Mouse (Mus musculus) cerebellum, adult 2 months (tissue): Measurements from ENCODE around the gene Daxx.

Experiments
- CTCF ChIP-seq: fragments of 200-500 bp; IDR thresholded peaks from 2 replicates; pipeline ENCODE4 v1.5.1; 2011; ENCODE audit warnings: low read depth, mild to moderate bottlenecking, control low read depth, low read length, moderate library complexity, borderline replicate concordance; ENCODE audit not compliant: insufficient read depth
- POLR2A ChIP-seq: fragments of 200-500 bp; IDR thresholded peaks from 2 replicates; pipeline ENCODE4 v1.6.1; 2011; ENCODE audit warnings: low read length, control low read depth, borderline replicate concordance; ENCODE audit not compliant: insufficient read depth

DNA sequence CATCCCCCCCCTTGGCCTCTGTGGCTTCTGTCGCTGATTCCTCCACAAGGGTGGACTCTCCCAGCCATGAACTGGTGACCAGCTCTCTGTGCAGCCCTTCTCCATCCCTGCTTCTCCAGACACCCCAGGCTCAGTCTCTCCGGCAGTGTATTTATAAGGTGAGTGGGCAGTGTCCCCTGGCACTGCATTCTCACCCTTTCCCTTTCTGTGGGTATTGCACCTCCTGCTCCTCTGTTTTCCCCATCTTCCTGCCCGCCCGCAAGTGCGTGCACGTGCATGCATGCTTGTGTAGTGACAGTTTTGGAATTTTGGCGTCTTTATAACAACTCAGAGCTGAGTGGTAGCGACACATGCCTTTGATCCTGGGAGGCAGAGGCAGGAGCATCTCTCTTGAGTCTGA, 4.7 kb downstream of the Daxx start:
- no peak for TF ChIP-seq POLR2A
- TF ChIP-seq CTCF = no peak
